Mouse (Mus musculus) cortical plate, adult 2 months (tissue): ENCODE measurements around the gene Smim4.

Source experiments
- CTCF ChIP-seq: fragments of 200-500 bp; IDR thresholded peaks from 2 replicates; pipeline ENCODE4 v1.5.1; 2011; ENCODE audit warnings: mild to moderate bottlenecking, control low read depth, low read length; ENCODE audit not compliant: insufficient read depth; ENCODE audit errors: extremely low read depth
- POLR2A ChIP-seq: fragments of 200-500 bp; IDR thresholded peaks from 2 replicates; pipeline ENCODE4 v1.6.1; 2011; ENCODE audit warnings: mild to moderate bottlenecking, low read length, control low read depth; ENCODE audit not compliant: insufficient read depth; ENCODE audit errors: extremely low read depth

- TF ChIP-seq POLR2A = no peak
- no peak for TF ChIP-seq CTCF
Measured at GRCm38 (mm10) chr14:31112187-31112586, 16.6 kb downstream of the Smim4 start.
